Mouse (Mus musculus) lung, postnatal 0 days (tissue): ENCODE data around the gene Yif1b.

Experiments
- CTCF ChIP-seq: IDR thresholded peaks from 2 replicates; pipeline ENCODE4 v1.5.1; 2016; ENCODE audit warnings: antibody characterized with exemption, mild to moderate bottlenecking
- EP300 ChIP-seq: IDR thresholded peaks from 2 replicates; pipeline ENCODE4 v1.6.1; 2016; ENCODE audit warnings: antibody characterized with exemption, mild to moderate bottlenecking, control low read depth

- TF ChIP-seq EP300, result no peak
- TF ChIP-seq CTCF, result no peak
These were observed 21.9 kb downstream of the Yif1b start for GRCm38 (mm10) chr7:29259781-29260730.
